Mouse (Mus musculus): Measurements from ENCODE around the gene Emilin1.

The Emilin1 gene

GRCm38 (mm10) chr5:30959966-30960501, 46.8 kb downstream of the Emilin1 start, which contains the start of gene Preb:
TSS of gene Preb (minus strand) at chr5:30960361.
- peak; percentile 96 for ATAC-seq (ENCODE audit: low TSS enrichment)

DNA sequence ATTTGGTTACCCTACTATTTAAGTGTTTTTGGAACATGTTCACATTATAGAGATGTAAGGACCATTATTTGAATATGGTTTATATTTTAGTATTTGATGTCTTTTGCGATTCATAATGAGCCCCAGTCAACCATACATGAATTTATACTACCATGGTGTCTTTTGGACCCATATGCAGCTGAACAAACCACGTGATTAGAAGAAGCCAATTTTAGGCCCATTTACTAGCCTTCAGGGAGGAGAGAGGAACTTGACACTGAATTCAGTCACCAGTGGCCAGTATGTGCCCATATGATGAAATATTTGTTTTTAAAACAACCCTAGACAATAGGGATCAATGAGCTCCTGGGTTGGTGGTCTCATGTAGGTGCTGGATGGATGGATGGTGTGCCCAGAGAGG, 47.6 kb downstream of the Emilin1 start:
- no peak for ATAC-seq (ENCODE audit: low TSS enrichment)

- ATAC-seq (ENCODE audit: low TSS enrichment): no peak
Observed at GRCm38 (mm10) chr5:30961545-30962505, 48.6 kb downstream of the Emilin1 start.

DNA sequence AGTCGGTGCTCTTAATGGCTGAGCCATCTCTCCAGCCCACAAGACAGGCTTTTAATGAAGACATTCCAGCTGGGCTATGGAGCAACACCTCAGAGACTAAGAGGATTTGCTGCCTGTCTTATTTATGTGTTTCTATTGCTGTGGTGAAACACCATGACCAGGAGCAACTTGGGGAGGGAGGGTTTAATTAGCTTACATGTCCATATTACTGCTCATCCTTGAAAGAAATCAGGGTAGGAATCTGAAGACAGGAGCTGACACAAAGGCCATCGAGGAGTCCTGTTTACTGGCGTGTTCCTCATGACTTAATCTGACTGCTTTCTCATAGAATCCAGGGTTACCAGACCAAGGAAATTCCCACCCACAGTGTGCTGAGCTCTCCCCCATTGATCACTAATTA, 50.7 kb downstream of the Emilin1 start:
- ATAC-seq (ENCODE audit: low TSS enrichment): no peak

- no peak for ATAC-seq (ENCODE audit: low TSS enrichment)
Observed at GRCm38 (mm10) chr5:30966189-30966588, 53.0 kb downstream of the Emilin1 start.

- ATAC-seq (ENCODE audit: low TSS enrichment): peak; percentile 44; the same call in 1 of the 2 replicates
Observed at GRCm38 (mm10) chr5:30968416-30968815, 55.2 kb downstream of the Emilin1 start, which contains the start of gene Tcf23. TSS of gene Tcf23 (plus strand) at chr5:30968662.

GRCm38 (mm10) chr5:30969440-30969839, 56.2 kb downstream of the Emilin1 start:
- no peak for ATAC-seq (ENCODE audit: low TSS enrichment)

Data from frontal cortex, adult (tissue).